ENCODE assay signal across 19 mouse cellular contexts in genomic region chr1:64757766-64758165, GRCm38 (mm10). TPM values are rescaled to one million over a fixed set of nuclear protein-coding genes. Genes with fewer than 3 reads are reported as not detected.
DNase-seq lines count a peak whose midpoint lies in the region; ATAC-seq and TF ChIP-seq lines count a peak whose summit lies in the region.
"Had no signal": no experiment of that assay in that cellular context is flagged by ENCODE, and none has a peak within 500 bp of the region (broad histone marks: within the 10 kb centered on the region; RNA-seq: fewer than 3 reads in every experiment).

No protein-coding gene starts in this region.

- TF ChIP-seq CTCF in heart, postnatal 0 days (IDR thresholded peaks at IDR 0.05; ENCODE audit: low read depth): no peak

- H3K27me3 ChIP-seq in heart, postnatal 0 days (ENCODE audit: control insufficient read depth, insufficient read depth, low read length): no peaks in the 10 kb centered on the region
- peaks cover 3% of the 10 kb centered on the region; the same call in 1 of the 2 replicates for H3K27me3 ChIP-seq in heart, embryonic 10.5 days (ENCODE audit: insufficient read depth, poor library complexity, severe bottlenecking)
- H3K27me3 ChIP-seq: embryonic facial prominence, embryonic 13.5 days; hindbrain, embryonic 13.5 days; limb, embryonic 13.5 days; midbrain, embryonic 13.5 days had no signal

- ATAC-seq in heart, postnatal 0 days (ENCODE audit: insufficient read depth, low read depth): peak; percentile 59; the same call in 1 of the 2 replicates
- ATAC-seq: forebrain, embryonic 16.5 days; midbrain, embryonic 13.5 days had no signal

- peak overlapping the region; percentile 23; the same call in 1 of the 2 replicates for H3K27ac ChIP-seq in heart, postnatal 0 days (ENCODE audit: low read depth)
- no peak overlapping the region for H3K27ac ChIP-seq in heart, embryonic 10.5 days
- H3K27ac ChIP-seq: embryonic facial prominence, embryonic 13.5 days; hindbrain, embryonic 13.5 days; limb, embryonic 13.5 days; macrophage; midbrain, embryonic 13.5 days had no signal

- no peak for TF ChIP-seq EP300 in heart, postnatal 0 days (IDR thresholded peaks at IDR 0.05; ENCODE audit: low read depth)

- no peak overlapping the region for H3K4me2 ChIP-seq in heart, postnatal 0 days (ENCODE audit: low read depth, low read length)
- H3K4me2 ChIP-seq: embryonic facial prominence, embryonic 13.5 days; hindbrain, embryonic 13.5 days; limb, embryonic 13.5 days; liver, embryonic 11.5 days; midbrain, embryonic 13.5 days had no signal

- H3K9ac ChIP-seq in heart, postnatal 0 days (replicated peaks; ENCODE audit: low read depth, low read length): no peak overlapping the region
- H3K9ac ChIP-seq: embryonic facial prominence, embryonic 13.5 days; hindbrain, embryonic 13.5 days; limb, embryonic 13.5 days; midbrain, embryonic 13.5 days had no signal

- peak; percentile 47 for DNase-seq in heart, postnatal 0 days (ENCODE audit: low spot score)
- DNase-seq in heart, embryonic 10.5 days (ENCODE audit: low spot score): no peak
- DNase-seq in adipocyte (ENCODE audit: low spot score): peak; percentile 19
- peak; percentile 19 for DNase-seq in fibroblast of lung, adult 2 months (ENCODE audit: low read depth)
- DNase-seq in skeletal muscle tissue, adult 2 months (ENCODE audit: low read depth, low spot score): peak; percentile 10
- no peak for DNase-seq in layer of hippocampus, adult 11-12 months (ENCODE audit: low spot score)
- no peak for DNase-seq in layer of hippocampus, postnatal 14 days (ENCODE audit: low spot score in 2 of 2)
- DNase-seq: adrenal gland, postnatal 36 days; B cell, adult 2 months; cerebellum, adult 18-20 months; gastrocnemius, postnatal 14 days; thymus, postnatal 14 days had no signal

- H3K9me3 ChIP-seq in heart, postnatal 0 days (replicated peaks; ENCODE audit: control insufficient read depth, low read length): no peaks in the 10 kb centered on the region
- no peaks in the 10 kb centered on the region for H3K9me3 ChIP-seq in heart, embryonic 10.5 days
- H3K9me3 ChIP-seq: embryonic facial prominence, embryonic 13.5 days; hindbrain, embryonic 13.5 days; limb, embryonic 13.5 days had no signal

- H3K4me3 ChIP-seq in heart, postnatal 0 days (ENCODE audit: low read depth, low read length): no peak overlapping the region
- H3K4me3 ChIP-seq in heart, embryonic 10.5 days: no peak overlapping the region
- H3K4me3 ChIP-seq: embryonic facial prominence, embryonic 13.5 days; hindbrain, embryonic 13.5 days; limb, embryonic 13.5 days; midbrain, embryonic 13.5 days had no signal

- no peaks in the 10 kb centered on the region for H3K36me3 ChIP-seq in heart, postnatal 0 days (replicated peaks; ENCODE audit: control insufficient read depth, insufficient read depth, low read length)
- no peaks in the 10 kb centered on the region for H3K36me3 ChIP-seq in heart, embryonic 10.5 days
- H3K36me3 ChIP-seq: embryonic facial prominence, embryonic 13.5 days; hindbrain, embryonic 13.5 days; limb, embryonic 13.5 days; midbrain, embryonic 13.5 days had no signal

- WGBS in heart, postnatal 0 days: 58% methylated on average over 5 of the region's 5 CpGs
- 74% methylated on average over 5 of the region's 5 CpGs for WGBS in heart, embryonic 10.5 days

- peaks cover 9% of the 10 kb centered on the region for H3K4me1 ChIP-seq in heart, postnatal 0 days (ENCODE audit: control insufficient read depth, insufficient read depth)
- 0 out of 2 replicates have a peak, but pooled peaks cover 6% of the 10 kb centered on the region for H3K4me1 ChIP-seq in heart, embryonic 10.5 days
- H3K4me1 ChIP-seq: hindbrain, embryonic 13.5 days; midbrain, embryonic 13.5 days had no signal

RNA-seq across cellular contexts. Expression of gene Fzd5, which starts 20.2 kb away (rescaled TPM):
- 6.0 and 17.9 TPM in 2 replicates for total RNA-seq in heart, postnatal 0 days (2014; rRNA removed; ENCODE audit: low replicate concordance)
- polyA plus RNA-seq in heart, postnatal 0 days (2015; fragmentation: Nextera tagmentation; extraction: Ambion mirVana): 1.3 and 1.4 TPM in 2 replicates
- polyA plus RNA-seq in heart, embryonic 10.5 days (2016; fragmentation: Nextera tagmentation; extraction: Ambion mirVana): 1.4 and 1.8 TPM in 2 replicates
- 1 to 10 TPM; 1.1 to 1.2 TPM for total RNA-seq in layer of hippocampus, postnatal 14 days (2021)

Comparison
In these comparisons a context has a peak if more than half of its experiments do, and no peak if none do; other contexts are left out.
1. DNase-seq: peak in heart, postnatal 0 days (single experiment), adipocyte (single experiment), fibroblast of lung, adult 2 months (single experiment) and skeletal muscle tissue, adult 2 months (single experiment); none in heart, embryonic 10.5 days (single experiment), layer of hippocampus, adult 11-12 months (single experiment) and layer of hippocampus, postnatal 14 days (0 of 2).